Mouse (Mus musculus): ENCODE data around the gene Zfp420. TPM values are rescaled to one million over a fixed set of nuclear protein-coding genes. Genes with fewer than 3 reads are reported as not detected.
A peak's percentile ranks its signal among the peaks of the same experiment; 100 is the strongest.

The Zfp420 gene
- polyA plus RNA-seq (2015; fragmentation: Nextera tagmentation; extraction: Ambion mirVana), result 1.0 and 1.1 TPM in 2 replicates

DNA sequence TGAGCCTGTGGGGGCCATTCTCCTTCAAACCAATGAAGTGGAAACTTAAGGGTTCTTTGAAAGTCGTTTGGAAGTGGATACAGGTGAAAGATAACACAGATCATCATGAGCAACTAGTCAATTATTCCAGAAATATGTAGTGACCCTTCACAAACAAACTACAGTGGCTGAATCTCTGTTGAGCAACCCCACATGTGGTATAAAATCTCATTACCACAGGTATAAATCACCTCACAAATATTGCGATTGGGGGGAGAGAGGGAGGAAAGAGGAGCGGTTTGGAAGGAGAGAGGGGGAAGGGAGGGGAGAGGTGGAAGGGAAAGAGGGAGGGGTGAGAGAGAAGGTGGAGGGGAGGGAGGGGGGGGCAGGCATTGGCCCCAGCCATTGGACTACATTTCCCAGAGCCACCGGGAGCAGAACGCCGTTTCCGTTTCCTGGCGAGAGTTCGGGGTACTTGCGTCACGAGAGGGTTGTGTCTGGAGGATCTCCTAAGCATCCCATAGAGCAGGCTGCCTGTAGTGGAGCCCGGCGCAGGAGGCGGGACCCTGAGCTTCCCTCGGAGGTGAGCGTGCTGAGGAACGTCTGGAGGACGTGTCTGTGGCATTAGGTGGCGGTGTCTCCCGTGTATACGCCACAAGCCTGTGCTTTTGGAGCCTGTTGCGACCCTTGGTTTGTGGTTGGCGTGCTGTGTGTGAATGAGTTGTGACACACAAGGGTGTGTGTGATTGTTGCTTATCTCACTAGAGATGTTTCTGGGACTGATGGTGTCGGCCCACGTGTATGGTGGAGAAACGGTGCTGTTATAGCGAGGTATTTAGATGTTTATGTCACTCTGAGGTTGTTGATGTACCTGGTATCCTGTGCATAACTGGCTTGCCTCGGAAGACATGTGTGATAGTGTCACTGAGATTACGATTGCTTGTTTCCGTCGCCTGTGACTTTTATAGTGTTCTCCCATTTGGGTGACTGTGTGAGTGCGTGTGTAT is at the start of gene Zfp420:
TSS of gene Zfp420 (plus strand) at position 448 of the 986 bp plus-strand sequence.
- peak within 1 kb of the TSS; percentile 76 for H3K4me2 ChIP-seq (ENCODE audit: low read depth, low read length)
- H3K4me1 ChIP-seq (ENCODE audit: control insufficient read depth, low read depth, low read length), result peaks cover 6% of the 10 kb centered on the region; the same call in 1 of the 2 replicates
- peak; percentile 97 for ATAC-seq (ENCODE audit: low read depth)
- peak within 1 kb of the TSS; percentile 64 for H3K4me3 ChIP-seq (ENCODE audit: low read depth, low read length)
- H3K27me3 ChIP-seq (ENCODE audit: control insufficient read depth, insufficient read depth, low read depth, low read length), result no peaks in the 10 kb centered on the region
- peak within 1 kb of the TSS; percentile 57 for H3K9ac ChIP-seq (ENCODE audit: low read depth, low read length)
- WGBS (ENCODE audit: insufficient replicate concordance), result 5% methylated on average over 32 of the region's 32 CpGs
- H3K27ac ChIP-seq (ENCODE audit: low read length), result no peak within 1 kb of the TSS
- H3K9me3 ChIP-seq (replicated peaks; ENCODE audit: control insufficient read depth, low read length), result no peaks in the 10 kb centered on the region
- H3K36me3 ChIP-seq (ENCODE audit: control insufficient read depth, insufficient read depth), result no peaks in the 10 kb centered on the region

- H3K4me1 ChIP-seq (ENCODE audit: control insufficient read depth, low read depth, low read length), result peaks cover 24% of the 10 kb centered on the region
- H3K36me3 ChIP-seq (ENCODE audit: control insufficient read depth, insufficient read depth), result no peaks in the 10 kb centered on the region
- H3K9me3 ChIP-seq (replicated peaks; ENCODE audit: control insufficient read depth, low read length), result no peaks in the 10 kb centered on the region
- no peak overlapping the region for H3K27ac ChIP-seq (ENCODE audit: low read length)
- no peak for ATAC-seq (ENCODE audit: low read depth)
- 47% methylated on average over 1 of the region's 1 CpGs for WGBS (ENCODE audit: insufficient replicate concordance)
- no peak overlapping the region for H3K4me3 ChIP-seq (ENCODE audit: low read depth, low read length)
- H3K9ac ChIP-seq (ENCODE audit: low read depth, low read length), result no peak overlapping the region
- H3K4me2 ChIP-seq (ENCODE audit: low read depth, low read length), result no peak overlapping the region
- no peaks in the 10 kb centered on the region for H3K27me3 ChIP-seq (ENCODE audit: control insufficient read depth, insufficient read depth, low read depth, low read length)
Measured at GRCm38 (mm10) chr7:29812244-29812643, 47.5 kb upstream of the Zfp420 start.

- H3K4me1 ChIP-seq (ENCODE audit: control insufficient read depth, low read depth, low read length), result peaks cover 25% of the 10 kb centered on the region
- H3K27me3 ChIP-seq (ENCODE audit: control insufficient read depth, insufficient read depth, low read depth, low read length), result no peaks in the 10 kb centered on the region
- no peaks in the 10 kb centered on the region for H3K36me3 ChIP-seq (ENCODE audit: control insufficient read depth, insufficient read depth)
- no peak overlapping the region for H3K27ac ChIP-seq (ENCODE audit: low read length)
- no peak overlapping the region for H3K4me3 ChIP-seq (ENCODE audit: low read depth, low read length)
- no peak for ATAC-seq (ENCODE audit: low read depth)
- H3K9ac ChIP-seq (ENCODE audit: low read depth, low read length), result no peak overlapping the region
- 80% methylated on average over 2 of the region's 2 CpGs for WGBS (ENCODE audit: insufficient replicate concordance)
- no peak overlapping the region for H3K4me2 ChIP-seq (ENCODE audit: low read depth, low read length)
- H3K9me3 ChIP-seq (replicated peaks; ENCODE audit: control insufficient read depth, low read length), result no peaks in the 10 kb centered on the region
Measured at GRCm38 (mm10) chr7:29814381-29814780, 45.4 kb upstream of the Zfp420 start.

DNA sequence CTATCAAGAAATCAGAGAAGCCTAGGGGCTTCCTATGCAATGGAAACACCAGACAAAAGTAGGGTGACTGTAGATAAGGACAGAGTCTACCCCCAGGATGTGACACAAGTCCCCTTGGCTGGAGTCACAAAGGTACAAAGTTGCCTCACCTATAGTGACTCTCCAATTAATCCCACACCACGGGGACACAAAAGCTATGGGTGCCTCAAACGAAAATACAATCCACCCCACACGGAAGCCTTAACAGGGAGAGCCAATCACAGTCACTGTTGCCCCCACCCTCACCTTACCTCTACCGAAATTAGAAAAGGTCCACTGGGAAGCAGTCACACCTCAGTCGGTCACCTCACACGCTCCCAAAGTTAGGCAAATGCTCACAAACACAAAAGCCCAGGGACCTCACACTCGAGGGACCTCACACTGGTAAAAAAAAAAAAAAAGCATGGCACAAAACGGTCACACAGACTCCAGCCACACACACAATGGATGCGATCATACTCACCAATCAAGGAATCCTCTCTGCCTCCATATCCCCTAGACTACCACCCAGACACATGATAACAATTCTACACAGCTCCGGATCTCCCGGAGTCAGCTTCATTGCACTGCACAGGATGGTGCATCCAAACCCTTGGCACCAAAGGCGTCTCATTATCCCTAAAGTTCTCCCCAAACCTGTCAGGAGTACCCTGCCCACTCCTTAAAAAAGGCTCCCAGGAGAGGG is 44.6 kb upstream of the Zfp420 start:
- peak; percentile 7; the same call in 1 of the 2 replicates for ATAC-seq (ENCODE audit: low read depth)
- Histone ChIP-seq H3K9ac (ENCODE audit: low read depth, low read length) (peak overlapping the region; percentile 82), H3K4me2 (ENCODE audit: low read depth, low read length) (peak overlapping the region; percentile 95), H3K27me3 (ENCODE audit: control insufficient read depth, insufficient read depth, low read depth, low read length) (no peaks in the 10 kb centered on the region), H3K4me1 (ENCODE audit: control insufficient read depth, low read depth, low read length) (peaks cover 27% of the 10 kb centered on the region), H3K4me3 (ENCODE audit: low read depth, low read length) (peak overlapping the region; percentile 87), H3K36me3 (ENCODE audit: control insufficient read depth, insufficient read depth) (no peaks in the 10 kb centered on the region), H3K27ac (ENCODE audit: low read length) (peak overlapping the region; percentile 78), H3K9me3 (replicated peaks; ENCODE audit: control insufficient read depth, low read length) (no peaks in the 10 kb centered on the region)
- WGBS (ENCODE audit: insufficient replicate concordance), result under 1% methylated on average over 12 of the region's 12 CpGs

- H3K4me3 ChIP-seq (ENCODE audit: low read depth, low read length), result peak within 1 kb of the TSS; percentile 87
- H3K4me2 ChIP-seq (ENCODE audit: low read depth, low read length), result peak within 1 kb of the TSS; percentile 95
- H3K4me1 ChIP-seq (ENCODE audit: control insufficient read depth, low read depth, low read length), result peaks cover 27% of the 10 kb centered on the region
- H3K27me3 ChIP-seq (ENCODE audit: control insufficient read depth, insufficient read depth, low read depth, low read length), result no peaks in the 10 kb centered on the region
- peak within 1 kb of the TSS; percentile 86 for H3K27ac ChIP-seq (ENCODE audit: low read length)
- H3K9me3 ChIP-seq (replicated peaks; ENCODE audit: control insufficient read depth, low read length), result no peaks in the 10 kb centered on the region
- peak within 1 kb of the TSS; percentile 82 for H3K9ac ChIP-seq (ENCODE audit: low read depth, low read length)
- WGBS (ENCODE audit: insufficient replicate concordance), result under 1% methylated on average over 26 of the region's 26 CpGs
- ATAC-seq (ENCODE audit: low read depth), result peak; percentile 96
- H3K36me3 ChIP-seq (ENCODE audit: control insufficient read depth, insufficient read depth), result no peaks in the 10 kb centered on the region
Measured at GRCm38 (mm10) chr7:29815910-29816429, 43.8 kb upstream of the Zfp420 start, which contains the start of gene Zfp790. Gene Zfp790 (plus strand): TSS chr7:29816114.

- peak overlapping the region; percentile 75 for H3K4me3 ChIP-seq (ENCODE audit: low read depth, low read length)
- H3K27ac ChIP-seq (ENCODE audit: low read length), result peak overlapping the region; percentile 46
- no peaks in the 10 kb centered on the region for H3K36me3 ChIP-seq (ENCODE audit: control insufficient read depth, insufficient read depth)
- H3K9me3 ChIP-seq (replicated peaks; ENCODE audit: control insufficient read depth, low read length), result no peaks in the 10 kb centered on the region
- peak overlapping the region; percentile 62 for H3K4me2 ChIP-seq (ENCODE audit: low read depth, low read length)
- WGBS (ENCODE audit: insufficient replicate concordance), result 2% methylated on average over 12 of the region's 12 CpGs
- peak overlapping the region; percentile 69 for H3K9ac ChIP-seq (ENCODE audit: low read depth, low read length)
- ATAC-seq (ENCODE audit: low read depth), result peak; percentile 52; the same call in 1 of the 2 replicates
- no peaks in the 10 kb centered on the region for H3K27me3 ChIP-seq (ENCODE audit: control insufficient read depth, insufficient read depth, low read depth, low read length)
- peaks cover 23% of the 10 kb centered on the region for H3K4me1 ChIP-seq (ENCODE audit: control insufficient read depth, low read depth, low read length)
Measured at GRCm38 (mm10) chr7:29818619-29819254, 41.0 kb upstream of the Zfp420 start.

- 84% methylated on average over 12 of the region's 12 CpGs for WGBS (ENCODE audit: insufficient replicate concordance)
- Histone ChIP-seq H3K4me1 (ENCODE audit: control insufficient read depth, low read depth, low read length) (no peaks in the 10 kb centered on the region), H3K9ac (ENCODE audit: low read depth, low read length) (no peak overlapping the region), H3K36me3 (ENCODE audit: control insufficient read depth, insufficient read depth) (peaks cover 40% of the 10 kb centered on the region), H3K4me2 (ENCODE audit: low read depth, low read length) (no peak overlapping the region), H3K27ac (ENCODE audit: low read length) (no peak overlapping the region), H3K27me3 (ENCODE audit: control insufficient read depth, insufficient read depth, low read depth, low read length) (no peaks in the 10 kb centered on the region), H3K4me3 (ENCODE audit: low read depth, low read length) (no peak overlapping the region), H3K9me3 (replicated peaks; ENCODE audit: control insufficient read depth, low read length) (peaks cover 12% of the 10 kb centered on the region)
- no peak for ATAC-seq (ENCODE audit: low read depth)
Measured at GRCm38 (mm10) chr7:29828001-29828400, 31.8 kb upstream of the Zfp420 start.

DNA sequence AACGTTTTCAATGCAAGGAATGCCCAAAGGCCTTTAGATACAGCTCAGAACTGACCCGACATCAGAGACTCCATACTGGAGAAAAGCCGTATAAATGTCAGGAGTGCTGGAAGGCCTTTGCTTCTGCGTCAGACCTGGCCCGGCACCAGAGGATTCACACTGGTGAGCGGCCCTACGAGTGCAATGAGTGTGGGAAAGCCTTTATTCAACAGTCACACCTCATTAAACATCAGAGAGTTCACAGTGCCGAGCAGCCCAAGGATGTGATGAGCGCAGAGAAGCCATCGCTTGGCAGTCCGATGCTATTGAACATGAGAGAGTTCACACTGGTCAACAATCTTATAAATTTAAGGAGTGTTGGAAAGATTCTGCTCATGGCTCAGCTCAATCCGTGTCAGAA is 30.0 kb upstream of the Zfp420 start:
- no peaks in the 10 kb centered on the region for H3K4me1 ChIP-seq (ENCODE audit: control insufficient read depth, low read depth, low read length)
- no peaks in the 10 kb centered on the region for H3K27me3 ChIP-seq (ENCODE audit: control insufficient read depth, insufficient read depth, low read depth, low read length)
- peaks cover 12% of the 10 kb centered on the region for H3K9me3 ChIP-seq (replicated peaks; ENCODE audit: control insufficient read depth, low read length)
- 80% methylated on average over 12 of the region's 12 CpGs for WGBS (ENCODE audit: insufficient replicate concordance)
- no peak overlapping the region for H3K27ac ChIP-seq (ENCODE audit: low read length)
- no peak overlapping the region for H3K4me3 ChIP-seq (ENCODE audit: low read depth, low read length)
- H3K36me3 ChIP-seq (ENCODE audit: control insufficient read depth, insufficient read depth), result peaks cover 40% of the 10 kb centered on the region
- ATAC-seq (ENCODE audit: low read depth), result no peak
- no peak overlapping the region for H3K4me2 ChIP-seq (ENCODE audit: low read depth, low read length)
- no peak overlapping the region for H3K9ac ChIP-seq (ENCODE audit: low read depth, low read length)
